Mouse (Mus musculus) G1E-ER4 (cell line): ENCODE measurements around the gene Dock2. TPM values are rescaled to one million over a fixed set of nuclear protein-coding genes. Genes with fewer than 3 reads are reported as not detected.

Source experiments
- GATA1 ChIP-seq: IDR thresholded peaks from one replicate; pipeline ENCODE4 v1.8.0; 2012; ENCODE audit warnings: low read length, inconsistent platforms
- polyA plus RNA-seq: library from polyadenylated mRNA; stranded (reverse); fragments of >175 nt; gene quantifications from 2 replicates; pipeline ENCODE4 v1.2.3, GENCODE M21; 2012

The Dock2 gene
- polyA plus RNA-seq, 1 experiment, result 3.2 TPM

DNA sequence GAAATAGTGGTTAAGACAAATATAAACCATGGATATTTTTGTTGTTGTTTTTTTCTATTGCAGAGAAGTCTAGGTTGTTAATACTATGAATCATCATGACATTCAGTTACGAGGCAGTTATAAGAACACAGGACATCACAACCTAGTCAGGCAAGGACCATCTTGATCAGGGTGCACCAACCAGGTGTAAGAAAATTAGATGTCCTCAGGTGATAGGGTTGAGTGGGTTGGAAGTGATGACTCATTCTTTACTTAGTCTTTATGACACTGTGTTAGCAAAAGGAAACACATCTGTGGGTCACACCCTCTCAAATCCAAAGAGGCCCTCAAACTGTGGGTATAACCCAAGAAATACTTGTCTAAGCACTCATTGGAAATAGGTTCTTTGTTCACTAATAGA lies 277.3 kb downstream of the Dock2 start:
- no peak for TF ChIP-seq GATA1

DNA sequence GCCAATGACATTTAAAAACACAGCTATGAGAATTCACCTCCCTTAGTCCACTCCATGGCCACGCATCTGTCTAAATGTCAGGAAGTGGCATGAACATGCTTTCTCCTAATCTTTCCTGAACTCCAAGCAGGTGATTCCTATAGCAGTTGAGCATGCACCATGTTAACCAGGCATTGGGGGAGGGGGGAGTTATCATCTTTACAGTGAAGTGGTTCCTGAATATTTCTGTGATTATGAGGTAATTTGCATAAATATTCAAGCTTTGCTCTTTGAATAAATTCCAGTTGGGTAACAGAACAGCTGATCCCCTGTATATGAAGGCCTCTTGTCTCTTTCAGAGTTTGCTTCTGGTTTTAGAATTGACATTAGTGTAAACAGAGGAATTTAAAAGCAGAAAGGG lies 284.0 kb downstream of the Dock2 start:
- TF ChIP-seq GATA1, result no peak

DNA sequence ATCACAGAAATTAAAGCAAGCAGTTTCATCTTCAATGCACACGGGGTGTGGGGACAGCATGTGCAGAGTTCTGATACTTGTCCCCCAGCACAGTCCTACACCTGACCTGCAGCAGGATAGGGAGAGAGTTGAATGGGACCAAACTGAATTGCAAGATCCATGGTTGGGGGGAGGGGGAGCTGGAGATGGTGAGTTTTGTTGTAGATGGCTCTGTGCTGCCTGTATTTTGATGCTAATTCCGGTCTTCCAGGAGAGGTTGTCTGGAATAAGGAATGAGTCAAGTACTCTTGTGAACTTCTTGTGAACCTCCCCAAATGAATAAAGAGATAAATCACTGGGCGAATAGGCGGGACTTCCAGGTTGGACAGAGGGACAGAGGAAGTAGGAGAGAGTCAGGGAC lies 289.0 kb downstream of the Dock2 start:
- no peak for TF ChIP-seq GATA1

DNA sequence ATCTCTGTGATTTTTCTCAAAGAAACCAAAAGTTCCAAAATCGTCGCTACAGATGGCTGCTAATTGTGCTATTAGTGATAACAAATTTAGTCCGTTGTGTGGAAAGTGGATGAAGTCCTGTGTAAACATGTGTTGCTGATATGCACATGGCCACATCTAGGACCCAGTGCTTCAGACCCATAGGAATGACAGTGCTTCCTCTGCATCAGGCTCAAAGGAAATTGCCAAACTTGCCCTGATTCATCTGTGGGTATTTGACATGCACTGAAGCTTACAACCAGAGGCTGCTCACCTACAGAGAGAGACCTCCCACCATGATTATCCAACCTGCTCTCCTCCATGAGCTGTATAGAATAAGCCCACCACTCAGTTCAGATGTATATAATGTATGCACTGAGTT lies 290.7 kb downstream of the Dock2 start:
- no peak for TF ChIP-seq GATA1

DNA sequence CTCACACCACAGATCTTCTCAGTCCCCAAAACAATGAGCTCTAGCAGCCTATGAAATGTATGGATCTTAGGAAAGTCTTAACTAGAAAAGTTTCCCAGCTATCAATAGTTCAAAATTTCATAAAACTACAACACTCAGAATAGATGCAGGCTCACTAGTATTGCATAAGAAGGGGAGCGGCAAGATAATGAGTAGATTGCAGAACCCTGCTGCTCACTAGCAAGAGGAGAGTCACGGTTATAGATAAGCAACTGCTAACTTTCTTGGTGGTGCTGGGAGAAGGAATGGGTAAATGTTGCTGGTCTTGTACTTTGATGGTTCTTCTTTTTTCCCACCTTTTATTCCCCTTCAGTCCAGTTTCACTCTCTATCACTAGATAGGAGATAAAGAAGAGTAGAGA lies 291.5 kb downstream of the Dock2 start:
- no peak for TF ChIP-seq GATA1

DNA sequence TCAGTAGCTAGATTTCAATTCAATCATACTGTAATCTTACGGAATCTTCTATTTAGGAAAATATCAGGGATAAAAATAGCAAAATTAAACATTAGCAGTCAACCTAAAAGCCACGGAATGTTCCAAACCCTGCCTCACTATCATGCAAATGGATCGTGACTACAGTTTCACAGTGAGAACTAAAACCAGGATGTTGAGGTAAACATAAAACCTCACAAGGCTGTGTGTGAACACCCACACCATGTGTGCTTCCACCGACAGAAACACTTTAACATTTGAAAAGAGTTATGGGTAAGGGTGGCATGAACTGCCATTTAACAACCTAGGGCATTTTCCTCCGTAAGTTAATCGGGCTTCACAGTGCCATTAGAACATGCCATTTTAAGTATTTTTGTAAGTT lies 294.1 kb downstream of the Dock2 start:
- no peak for TF ChIP-seq GATA1

DNA sequence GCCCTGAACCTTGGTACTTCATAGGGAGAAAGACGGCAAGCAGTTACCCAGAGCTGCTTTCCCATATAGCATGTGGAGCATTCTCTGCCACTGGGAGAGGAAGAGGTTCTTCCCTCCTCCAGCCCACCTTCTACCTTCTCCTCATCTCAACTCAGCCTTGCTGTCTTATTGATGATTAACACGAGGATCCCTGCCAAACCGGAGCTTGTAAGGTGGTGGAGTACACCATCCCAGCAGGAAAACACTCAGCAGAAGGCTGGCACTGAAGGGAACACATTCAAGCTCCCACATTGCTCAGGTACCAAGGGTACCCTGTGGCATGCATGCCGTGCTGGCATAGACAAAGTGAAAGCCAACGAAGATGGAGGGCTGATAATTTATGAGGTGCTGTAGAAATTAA lies 304.4 kb downstream of the Dock2 start:
- TF ChIP-seq GATA1, result no peak

DNA sequence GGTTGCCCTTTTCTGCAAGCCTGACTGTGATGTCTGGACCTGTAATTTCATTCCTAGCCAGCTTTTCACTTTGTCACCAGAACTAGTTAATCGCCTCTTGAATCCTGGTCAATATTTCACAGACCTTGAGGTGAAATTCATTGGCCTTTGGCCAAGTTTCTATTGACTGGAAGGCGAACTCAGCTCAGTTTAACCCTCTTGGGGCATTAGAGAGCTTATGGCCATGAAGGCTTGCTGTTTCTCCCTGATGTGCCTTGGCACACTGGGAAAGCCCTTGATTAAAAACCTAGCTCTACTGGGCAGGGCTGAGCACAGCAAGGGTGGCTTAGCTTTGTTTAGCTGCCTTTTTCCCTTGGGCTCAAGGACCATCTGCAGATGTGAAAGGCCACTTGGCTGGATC lies 313.9 kb downstream of the Dock2 start:
- TF ChIP-seq GATA1, result no peak

DNA sequence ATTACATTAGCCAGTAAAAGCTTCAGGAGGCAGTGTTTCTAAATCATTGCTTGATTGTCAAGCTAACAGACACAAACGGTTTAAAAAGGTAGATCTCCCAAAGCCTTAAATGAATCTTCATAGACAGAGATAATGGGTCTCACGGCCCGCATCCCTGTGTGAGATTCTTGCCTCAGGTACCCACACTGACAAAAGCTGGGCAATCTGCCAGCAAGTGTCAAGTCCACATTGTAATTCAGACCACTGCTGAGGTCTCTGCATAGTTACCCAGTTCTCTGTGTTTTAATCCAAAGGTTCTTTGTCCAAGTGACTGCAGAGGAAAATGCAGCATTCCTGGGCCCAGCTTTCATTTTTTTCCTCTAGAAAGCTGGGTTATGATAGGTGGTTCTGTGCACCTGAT lies 315.1 kb downstream of the Dock2 start:
- TF ChIP-seq GATA1, result no peak

DNA sequence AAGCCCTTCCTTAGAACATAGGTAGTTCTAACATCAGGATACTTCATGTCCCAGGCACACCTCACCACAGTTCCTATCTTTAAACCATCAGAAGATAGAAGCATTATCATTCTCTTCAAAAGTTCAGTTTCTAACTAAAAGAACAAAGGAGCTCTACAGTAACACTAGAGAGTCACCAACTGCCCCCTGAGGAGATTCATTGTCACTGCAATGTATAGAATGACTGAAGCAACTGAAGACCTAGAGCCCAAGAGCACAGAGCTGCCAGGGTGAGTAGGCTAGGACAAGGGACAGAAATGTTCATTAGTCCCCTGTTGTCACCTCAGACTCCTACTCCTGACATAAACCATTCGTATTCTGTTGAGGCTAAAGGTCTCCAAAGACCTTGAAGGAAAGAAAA lies 316.6 kb downstream of the Dock2 start:
- TF ChIP-seq GATA1, result no peak

DNA sequence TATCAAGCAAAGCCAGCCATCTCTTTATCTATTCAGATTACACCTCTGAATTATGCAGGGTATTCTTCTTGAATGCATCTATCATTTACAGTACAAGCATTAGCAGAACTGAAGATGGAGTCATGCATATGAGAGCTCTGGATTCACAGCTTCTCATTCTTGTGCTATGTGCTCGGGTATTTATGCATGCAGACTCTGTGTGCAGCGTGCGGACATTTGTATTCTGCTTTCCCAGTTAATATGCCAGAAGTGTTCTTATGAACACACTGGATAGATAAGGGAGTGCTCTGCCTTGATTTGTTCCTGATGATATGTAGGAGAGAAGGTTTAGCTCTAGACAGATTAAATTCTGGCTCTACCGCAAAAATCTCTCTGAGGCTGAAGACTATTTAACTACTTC lies 333.7 kb downstream of the Dock2 start:
- no peak for TF ChIP-seq GATA1

DNA sequence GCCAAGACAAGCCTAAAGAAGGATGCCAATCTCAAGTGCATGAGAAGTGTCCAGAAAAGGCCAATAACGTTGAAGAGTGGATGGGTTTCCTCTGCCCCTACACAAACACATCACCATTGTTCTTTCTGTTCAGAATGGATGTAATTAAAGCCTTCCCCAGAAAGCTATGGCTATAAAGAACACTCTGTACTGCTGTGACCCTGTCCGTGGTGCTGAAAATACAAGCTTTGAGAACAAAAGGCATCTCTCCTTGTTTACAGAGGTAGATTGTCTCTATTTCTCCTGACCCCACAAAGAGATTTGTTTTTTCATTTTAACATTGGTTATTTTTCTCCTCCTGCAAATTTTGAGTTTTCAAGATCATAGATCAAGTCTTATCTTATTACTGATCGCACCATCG lies 335.8 kb downstream of the Dock2 start:
- TF ChIP-seq GATA1, result no peak

DNA sequence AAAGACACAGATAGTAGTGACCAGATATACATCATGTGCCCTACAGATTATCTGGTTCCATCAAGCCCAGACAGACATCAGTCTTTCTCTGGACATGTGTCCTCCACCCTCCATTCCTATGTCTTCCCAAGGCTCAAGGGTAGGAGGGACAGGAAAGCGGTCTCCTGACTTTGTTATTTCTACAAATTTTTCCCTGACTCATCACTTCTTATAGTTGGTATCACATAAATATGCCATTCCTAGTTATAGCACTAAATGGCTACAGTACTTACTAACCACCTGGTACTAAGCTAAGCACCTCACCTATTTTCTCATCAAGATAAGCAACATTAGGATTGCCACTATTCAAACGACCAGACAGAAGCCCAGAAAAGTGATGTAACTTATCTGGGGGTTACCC lies 345.3 kb downstream of the Dock2 start:
- no peak for TF ChIP-seq GATA1

DNA sequence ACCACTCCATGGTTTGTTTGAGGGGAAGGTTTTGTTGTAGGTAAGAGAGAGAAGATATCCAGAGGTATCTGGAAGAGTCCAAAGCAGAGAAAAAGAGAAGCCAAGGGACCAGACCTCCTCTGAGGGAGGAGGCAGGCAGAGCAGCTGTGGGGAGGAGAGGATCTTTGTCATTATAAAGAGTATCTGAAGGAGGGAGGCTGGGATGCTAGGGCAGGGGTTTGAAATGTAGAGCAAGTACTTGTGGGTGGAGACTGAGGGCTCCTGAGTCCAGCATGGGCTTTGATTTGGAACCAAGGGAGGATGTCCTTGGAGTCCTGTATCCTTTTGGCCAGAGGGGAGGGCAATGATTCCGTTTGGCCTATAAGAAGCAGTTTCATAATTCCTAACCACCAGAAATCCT lies 346.2 kb downstream of the Dock2 start:
- no peak for TF ChIP-seq GATA1

DNA sequence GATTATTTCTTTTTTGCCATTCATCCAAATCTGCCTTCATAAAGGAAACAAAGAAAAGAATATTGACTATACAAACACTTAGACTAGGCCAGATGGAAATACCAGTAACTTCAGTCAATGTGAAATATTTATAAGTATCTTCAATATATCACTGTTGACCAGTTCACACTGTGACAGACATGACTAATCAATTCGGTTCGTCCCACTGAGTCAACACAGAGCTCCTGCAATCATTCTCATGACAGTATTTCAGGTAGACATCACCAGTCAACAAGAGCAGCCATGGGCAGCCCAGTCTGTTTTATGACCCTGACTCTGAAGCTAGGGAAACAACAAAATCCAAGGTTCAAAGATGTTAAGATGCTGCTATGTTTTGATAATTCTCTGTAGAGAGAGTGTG lies 351.7 kb downstream of the Dock2 start:
- no peak for TF ChIP-seq GATA1

DNA sequence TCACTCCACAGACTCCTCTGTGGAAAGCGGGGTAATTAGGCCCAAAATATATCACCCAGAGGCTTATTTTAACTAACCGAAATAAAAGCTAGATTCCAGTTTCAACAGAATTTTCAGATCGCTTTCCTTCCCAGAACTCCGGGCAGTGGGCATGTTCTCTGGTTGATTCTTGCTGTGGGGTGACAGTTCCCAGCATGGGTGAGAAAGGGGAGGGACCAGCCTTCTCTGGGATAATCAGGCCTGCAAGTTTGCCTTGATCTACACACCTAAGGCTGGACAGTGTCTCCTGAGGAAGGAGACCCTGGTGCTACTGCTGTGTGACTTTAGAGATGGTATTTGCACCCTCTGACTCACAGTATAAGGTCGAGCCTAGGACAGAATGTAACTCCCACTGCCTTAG lies 352.3 kb downstream of the Dock2 start:
- TF ChIP-seq GATA1, result no peak

DNA sequence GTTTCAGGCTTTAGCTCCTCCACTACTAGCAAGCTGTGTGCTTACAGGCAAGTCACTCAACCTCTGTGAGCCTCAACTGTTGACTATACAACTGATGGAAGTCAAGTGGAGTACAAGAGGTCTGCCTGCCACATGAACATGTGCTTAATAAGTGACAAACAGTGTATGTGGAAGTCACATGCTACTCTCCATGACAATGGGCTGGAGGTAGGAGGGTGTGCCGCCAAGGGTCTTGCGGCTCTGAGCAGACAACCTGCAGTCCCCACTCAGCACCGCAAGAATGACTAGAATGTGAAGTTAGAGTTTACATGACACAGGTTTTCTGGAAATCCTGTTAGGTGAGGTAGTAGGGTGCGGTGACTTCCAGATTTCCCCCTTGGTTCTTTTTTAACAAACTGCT lies 352.8 kb downstream of the Dock2 start:
- no peak for TF ChIP-seq GATA1

DNA sequence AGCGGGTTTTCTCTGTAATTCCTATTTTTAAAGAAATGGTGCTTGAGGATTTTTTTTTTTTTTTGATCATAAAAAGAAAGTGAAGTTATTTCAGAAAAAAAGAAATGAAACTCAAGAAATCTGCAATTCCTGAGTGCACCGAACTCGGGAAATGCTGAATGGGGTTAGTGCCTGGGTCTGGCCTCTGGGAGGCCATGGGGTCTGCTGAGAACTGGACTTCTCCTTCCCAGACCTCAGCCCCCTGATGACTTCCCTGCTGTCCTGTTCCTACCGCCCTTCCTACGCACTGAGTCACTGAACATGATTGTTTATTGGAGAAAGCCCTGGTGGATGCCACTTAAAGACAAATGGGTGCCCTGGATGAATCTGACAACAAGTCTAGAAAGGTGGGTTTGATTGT lies 356.5 kb downstream of the Dock2 start:
- no peak for TF ChIP-seq GATA1

DNA sequence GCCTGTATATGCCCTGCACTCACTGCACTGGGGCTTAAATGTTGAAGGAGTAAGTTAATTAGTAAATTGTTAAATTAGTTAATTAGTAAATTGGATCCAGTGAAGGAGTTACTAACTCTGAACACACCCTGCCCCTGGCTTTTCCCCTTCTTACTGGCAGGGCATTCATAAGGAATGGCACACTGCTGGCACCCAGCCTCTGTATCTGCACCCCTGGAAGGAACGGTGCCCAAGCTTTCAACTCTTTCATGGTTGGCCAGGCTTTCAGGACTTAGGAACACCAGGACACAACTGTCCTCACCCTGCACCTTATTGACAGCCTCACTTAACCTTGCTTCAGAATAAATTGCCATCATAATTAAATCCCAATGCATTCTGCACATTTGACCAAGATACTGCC lies 359.1 kb downstream of the Dock2 start:
- no peak for TF ChIP-seq GATA1

DNA sequence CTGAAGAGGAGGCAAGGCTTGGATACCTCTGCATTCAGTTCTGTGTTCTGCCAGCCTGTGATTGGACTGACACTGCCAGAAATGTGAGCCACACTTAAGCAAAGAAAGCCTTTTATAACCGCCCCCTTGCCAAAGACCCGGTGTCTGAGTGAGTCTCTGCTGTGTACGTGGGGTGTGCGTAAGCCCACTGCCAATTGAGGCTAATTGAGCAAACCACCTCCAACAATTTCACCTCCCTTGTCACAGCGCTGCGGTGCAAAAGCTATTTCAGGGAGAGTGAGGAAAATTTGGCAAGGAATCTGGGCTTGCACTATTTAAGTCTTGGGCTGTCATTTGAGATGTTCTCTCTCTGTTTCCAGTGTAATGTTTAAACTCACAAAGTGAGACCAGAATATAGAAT lies 362.6 kb downstream of the Dock2 start:
- TF ChIP-seq GATA1, result no peak
